Mouse (Mus musculus) kidney, adult 18-20 months (tissue): ENCODE data around the gene Mllt10.

ENCODE experiments used
- DNase-seq: peaks from one replicate; pipeline ENCODE4 v3.0.0; 2021

Mllt10 gene

DNA sequence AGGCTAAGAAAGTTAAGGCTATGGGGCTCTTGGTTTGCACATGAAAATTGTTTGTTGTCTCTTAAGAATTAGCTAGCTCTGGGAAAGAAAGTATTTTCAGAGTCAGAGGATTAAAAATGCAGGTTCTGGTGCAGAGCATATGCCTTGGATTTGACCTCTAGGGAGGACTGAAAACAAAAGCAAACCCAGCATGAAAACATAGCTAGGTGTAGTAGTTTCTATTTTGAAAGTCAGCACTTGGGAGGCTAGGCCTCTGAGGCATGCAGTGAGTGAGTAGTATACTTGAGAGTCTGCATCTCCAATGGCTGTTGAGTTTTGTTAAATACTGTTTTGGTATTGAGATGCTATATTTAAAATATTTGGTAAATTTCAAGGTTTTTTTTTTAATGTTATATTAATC, 39.3 kb downstream of the Mllt10 start:
- DNase-seq, result no peak

GRCm38 (mm10) chr2:18095804-18096203, 40.8 kb downstream of the Mllt10 start:
- no peak for DNase-seq

DNA sequence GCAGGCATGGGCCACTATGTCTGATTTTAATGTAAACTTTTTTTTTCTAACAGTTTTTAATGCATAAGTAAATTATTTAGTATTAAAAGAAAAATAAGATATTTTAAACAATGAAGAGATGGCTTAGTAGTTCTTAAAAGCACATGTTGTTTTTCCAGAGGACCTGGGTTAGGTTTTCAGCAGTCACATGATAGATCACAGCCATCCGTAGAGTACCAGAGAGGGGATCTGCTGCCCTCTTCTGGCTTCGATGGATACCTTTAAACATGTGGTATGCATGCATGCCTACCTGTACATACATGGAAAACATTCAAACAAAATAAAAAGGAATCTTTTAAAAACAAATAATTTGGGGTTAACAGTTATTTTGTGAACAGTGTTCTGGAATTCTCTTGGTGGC, 45.9 kb downstream of the Mllt10 start:
- DNase-seq, result no peak

DNA sequence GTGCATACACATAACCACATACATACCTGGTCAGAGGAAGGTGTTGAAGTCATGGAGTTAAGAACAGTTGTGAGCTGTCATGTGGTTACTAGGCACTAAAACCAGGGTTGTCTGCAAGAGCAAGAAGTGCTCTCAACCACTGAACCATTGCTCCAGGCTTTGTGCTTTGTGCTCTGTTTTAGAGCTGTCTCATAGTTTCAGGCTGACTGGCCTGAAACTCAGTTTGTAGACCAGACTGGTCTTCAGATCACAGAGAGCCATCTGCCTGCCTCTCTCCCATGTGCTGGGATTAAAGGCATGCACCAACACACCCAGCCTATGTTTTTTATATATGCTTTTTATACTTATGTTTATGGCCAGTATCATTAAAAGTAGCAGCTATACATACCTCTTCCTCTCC, 52.5 kb downstream of the Mllt10 start:
- no peak for DNase-seq

DNA sequence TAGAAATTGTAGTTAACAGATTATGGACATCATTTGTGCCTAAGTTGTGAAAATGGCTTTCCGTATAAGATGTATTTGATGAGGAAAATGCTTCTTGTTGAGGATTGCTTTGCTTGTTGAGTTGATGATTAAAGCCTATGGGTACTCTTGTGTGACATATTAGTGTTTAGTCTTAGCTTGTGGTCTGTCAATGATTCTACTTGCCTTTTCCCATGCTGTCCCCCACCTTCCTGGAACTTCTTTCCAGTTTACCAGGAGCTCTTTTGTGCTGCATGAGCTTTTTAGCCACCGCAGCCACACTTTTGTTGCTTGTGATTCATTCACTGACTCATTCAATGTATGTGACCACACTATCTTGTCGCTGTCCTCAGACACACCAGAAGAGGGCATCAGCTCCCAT, 53.2 kb downstream of the Mllt10 start:
- no peak for DNase-seq

GRCm38 (mm10) chr2:18111411-18111810, 56.4 kb downstream of the Mllt10 start:
- no peak for DNase-seq

GRCm38 (mm10) chr2:18116432-18116831, 61.4 kb downstream of the Mllt10 start:
- DNase-seq, result no peak

- no peak for DNase-seq
Observed at GRCm38 (mm10) chr2:18138131-18138530, 83.1 kb downstream of the Mllt10 start.

GRCm38 (mm10) chr2:18139646-18140045, 84.6 kb downstream of the Mllt10 start:
- DNase-seq, result no peak

DNA sequence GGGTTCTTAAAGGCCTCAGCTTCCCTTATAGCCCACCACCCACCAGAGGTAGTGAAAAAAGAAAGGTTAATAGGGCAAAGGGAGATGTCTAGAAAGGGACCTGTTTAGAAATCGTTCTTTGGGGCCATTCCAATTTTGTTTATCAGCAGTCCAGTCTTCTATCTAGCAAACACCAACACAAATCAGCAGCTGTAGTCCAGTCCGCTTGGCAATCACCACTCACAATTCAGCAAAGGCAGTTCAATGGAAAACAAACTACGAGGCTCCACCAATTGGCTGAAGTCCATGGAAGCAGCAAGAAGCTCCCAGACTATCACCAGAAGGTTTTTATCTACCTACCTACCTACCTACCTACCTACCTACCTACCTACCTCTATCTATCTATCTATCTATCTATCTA, 101.1 kb downstream of the Mllt10 start:
- no peak for DNase-seq

DNA sequence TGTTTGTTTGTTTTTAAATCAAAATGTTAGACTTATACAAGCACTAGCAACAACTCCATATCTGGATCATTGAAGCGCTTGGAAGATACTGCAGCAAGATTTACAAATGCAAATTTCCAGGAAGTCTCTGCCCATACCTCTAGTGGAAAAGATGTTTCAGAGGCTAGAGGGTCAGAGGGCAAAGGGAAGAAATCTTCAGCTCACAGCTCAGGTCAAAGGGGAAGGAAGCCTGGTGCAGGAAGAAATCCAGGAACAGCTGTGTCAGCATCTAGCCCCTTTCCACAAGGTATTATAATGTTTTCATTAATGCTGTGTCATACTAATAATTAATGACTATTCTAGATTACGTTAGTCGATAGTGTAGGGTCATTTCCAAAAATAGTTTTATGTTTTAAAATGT, 104.4 kb downstream of the Mllt10 start:
- no peak for DNase-seq

DNA sequence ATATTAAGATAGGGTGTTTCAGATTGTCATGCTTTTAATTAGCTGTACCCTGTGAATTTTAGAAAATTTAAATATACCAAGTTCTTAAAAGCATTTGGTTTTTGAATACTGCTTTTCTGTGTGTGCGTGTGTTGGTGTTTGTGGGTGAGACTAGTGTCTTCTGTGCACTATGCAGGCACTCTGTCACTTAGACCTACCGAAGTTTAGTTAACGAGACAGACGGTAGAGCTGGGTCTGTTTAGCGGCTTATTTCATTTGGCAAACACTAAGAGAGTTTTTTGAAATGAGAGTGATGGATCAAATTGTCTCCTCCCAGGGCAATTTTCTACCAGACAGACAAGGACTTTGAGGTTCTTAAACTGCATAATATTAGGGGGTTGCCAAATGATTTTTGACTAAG, 106.0 kb downstream of the Mllt10 start:
- DNase-seq, result no peak

DNA sequence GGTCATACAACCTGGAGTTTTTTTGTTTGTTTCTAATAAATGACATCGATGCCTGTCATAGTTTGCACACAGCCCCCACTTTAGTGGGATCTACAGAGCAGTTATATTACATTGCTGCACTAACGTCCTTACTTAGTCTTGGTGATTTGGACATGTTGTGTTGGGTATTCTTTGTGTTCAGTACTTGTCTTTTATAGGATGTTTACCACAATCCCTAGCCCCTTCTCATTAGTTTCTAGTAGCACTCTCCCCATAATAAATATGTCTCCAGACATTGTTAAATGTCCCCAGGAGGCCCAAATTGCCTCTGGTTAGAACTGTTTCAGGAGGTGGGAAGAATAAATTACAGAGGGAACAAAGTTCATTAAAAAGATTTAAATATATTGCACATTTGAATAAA, 110.5 kb downstream of the Mllt10 start:
- no peak for DNase-seq

DNA sequence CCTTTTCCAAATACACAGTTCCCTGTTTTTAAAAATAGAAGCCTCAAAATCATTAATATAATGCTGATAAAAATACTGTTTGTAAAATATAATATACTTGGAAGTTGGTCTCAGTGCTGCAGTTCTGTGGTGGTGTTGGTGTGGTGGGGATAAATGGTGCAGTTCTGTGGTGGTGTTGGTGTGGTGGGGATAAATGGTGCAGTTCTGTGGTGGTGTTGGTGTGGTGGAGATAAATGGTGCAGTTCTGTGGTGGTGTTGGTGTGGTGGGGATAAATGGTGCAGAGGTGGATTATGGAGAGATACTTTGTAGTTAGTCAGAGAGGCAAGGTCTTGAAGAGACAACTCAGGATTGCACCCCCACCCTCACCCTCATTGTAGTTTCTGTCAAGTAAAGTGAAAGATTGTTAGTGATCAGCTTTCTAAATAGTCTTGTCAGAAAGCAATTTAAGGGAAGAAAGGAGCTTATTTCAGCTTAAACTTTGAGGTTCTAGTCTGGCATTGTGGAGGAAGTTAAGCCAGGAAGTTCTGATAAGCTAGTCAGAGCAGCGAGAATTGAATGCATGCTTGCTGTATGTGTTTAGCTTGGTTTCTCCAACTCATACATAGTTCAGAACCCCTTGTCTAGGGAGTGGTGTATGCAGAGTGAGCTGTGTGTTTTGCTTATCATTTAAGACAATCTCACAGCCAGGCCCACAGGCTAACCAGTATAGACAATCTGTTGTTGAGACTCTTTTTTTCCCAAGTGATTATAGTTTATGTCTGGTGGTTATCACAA, 114.3 kb downstream of the Mllt10 start:
- no peak for DNase-seq

DNA sequence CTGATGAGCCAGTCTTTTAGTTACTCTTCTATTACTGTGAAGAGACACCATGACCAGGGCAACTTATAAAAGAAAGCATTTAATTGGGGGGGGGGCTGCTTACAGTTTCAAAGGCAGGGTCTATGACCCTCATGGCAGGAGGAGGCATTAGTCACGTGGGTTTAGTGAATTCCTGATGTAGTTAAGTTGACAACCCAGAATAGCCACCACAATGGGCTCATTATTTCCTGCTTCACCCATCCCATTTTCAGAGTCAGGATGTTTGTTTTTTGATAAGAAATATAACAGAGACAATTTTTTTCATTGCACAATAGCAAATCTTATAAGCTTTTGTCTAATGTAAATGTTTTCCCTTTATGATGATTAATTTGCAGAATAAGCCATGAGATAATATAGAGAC, 120.2 kb downstream of the Mllt10 start:
- DNase-seq, result no peak

GRCm38 (mm10) chr2:18176235-18176634, 121.2 kb downstream of the Mllt10 start:
- no peak for DNase-seq

DNA sequence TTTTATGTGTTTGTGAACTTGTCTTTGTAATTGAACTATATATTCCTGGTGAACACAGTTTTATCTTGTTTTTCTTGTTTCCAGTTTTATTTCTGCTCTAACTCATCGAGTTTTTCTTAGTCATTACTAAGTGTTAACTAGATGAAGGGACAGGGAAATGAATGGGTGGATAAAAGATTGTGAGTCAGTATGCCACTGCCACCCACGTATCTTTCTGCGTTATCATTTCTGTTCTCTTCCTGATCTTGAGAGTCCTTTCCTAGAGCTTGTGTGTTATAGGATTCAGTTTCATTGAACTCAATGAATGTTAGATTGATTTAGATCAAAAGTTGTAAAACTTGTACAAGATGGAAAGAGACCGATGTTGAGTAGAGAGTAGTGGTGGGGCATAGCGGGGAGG, 125.3 kb downstream of the Mllt10 start:
- no peak for DNase-seq

DNA sequence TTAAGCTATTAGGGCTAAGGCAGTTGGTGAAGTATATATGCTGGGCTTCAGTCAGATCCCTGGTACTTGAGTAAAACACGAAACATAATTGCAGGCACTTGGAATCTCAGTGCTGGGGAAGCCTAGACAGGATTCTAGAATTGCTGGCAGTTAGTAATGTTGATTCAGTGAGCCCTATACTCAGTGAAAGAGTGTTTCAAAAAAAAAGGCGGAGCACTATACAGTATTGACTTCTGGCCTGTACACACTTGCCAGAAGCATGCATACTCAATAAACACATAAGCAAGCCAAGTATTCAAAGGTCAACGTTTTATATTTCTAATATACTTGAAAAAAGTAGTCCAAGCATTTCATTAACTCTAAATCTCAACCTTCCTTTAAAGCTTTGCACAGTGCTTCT, 126.6 kb downstream of the Mllt10 start:
- DNase-seq, result no peak

DNA sequence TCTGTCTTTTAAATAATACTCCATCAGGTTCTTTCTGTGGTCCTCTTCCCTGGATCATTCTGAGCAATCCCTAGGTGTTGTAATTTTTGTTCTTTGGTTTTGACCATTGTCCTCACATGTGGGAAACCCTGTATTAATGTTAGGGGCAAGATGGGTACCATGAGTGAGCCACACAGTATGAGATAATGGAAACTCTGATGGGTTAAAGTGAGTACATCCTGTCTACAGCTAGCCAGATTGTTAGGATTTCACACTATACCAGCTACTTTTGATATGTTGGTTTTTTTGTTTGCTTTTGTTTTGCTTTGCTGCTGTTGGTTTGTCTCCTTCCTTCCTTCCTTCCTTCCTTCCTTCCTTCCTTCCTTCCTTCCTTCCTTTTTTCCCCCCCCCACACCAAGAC, 128.0 kb downstream of the Mllt10 start:
- no peak for DNase-seq

DNA sequence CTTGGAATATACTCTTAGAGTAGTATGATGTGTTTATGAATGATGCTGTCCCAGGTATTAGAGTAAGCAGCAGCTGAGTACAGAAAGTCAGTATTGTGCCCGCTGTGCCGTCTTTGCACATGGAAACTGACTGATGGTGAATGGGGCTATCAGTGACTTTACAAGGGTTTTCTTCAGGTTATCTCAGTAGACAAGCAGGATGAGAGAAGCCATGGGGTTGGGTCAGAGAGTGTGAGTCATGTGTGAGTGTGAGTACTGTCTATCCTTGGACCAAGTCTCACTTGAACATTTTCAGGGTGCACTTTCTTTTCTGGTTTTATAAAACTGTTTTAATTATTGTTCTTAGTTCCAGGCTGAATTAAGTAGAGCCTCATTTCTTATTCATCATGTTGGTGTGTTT, 133.3 kb downstream of the Mllt10 start:
- no peak for DNase-seq

DNA sequence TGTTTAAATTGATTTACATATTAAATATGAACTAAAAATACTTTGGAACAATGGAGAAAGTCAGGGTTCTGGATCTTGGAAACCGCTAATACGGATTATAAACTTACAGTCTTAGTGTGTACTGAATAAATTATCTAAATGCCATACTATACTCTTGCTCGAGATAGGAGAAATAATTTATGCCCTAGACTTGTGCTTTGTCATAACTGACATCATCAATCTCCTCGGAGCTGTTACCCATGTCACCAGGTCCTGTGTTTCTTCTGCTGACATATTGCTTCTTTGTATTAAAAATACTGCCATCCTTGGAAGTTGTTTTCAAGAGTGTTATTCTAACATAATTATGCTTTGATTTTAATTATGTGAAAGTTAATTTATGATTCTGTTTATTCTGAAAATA, 140.2 kb downstream of the Mllt10 start:
- DNase-seq, result no peak

- peak; percentile 48 for DNase-seq
Observed at GRCm38 (mm10) chr2:18195691-18196396, 140.8 kb downstream of the Mllt10 start.

GRCm38 (mm10) chr2:18201820-18202462, 146.9 kb downstream of the Mllt10 start:
- DNase-seq, result no peak

- no peak for DNase-seq
Observed at GRCm38 (mm10) chr2:18202923-18203322, 147.9 kb downstream of the Mllt10 start.
